Mouse (Mus musculus) heart, postnatal 4 days (tissue): Measurements from ENCODE around the gene Ccdc106. TPM values are rescaled to one million over a fixed set of nuclear protein-coding genes. Genes with fewer than 3 reads are reported as not detected.
"Not testable (repeated sequence)": the region's sequence is repeated elsewhere in the genome, so short reads cannot be mapped to it uniquely, and the experiment has no call there.

Experiments used
- DNase-seq: peaks from one replicate; pipeline ENCODE4 v3.0.0; 2021
- total RNA-seq, 2 experiments: library from RNA; stranded (reverse); gene quantifications; 2 replicates each; pipeline ENCODE4 v1.2.3; 2021

Ccdc106 gene
- total RNA-seq, result under 1 TPM in 1 of 2 experiments, not detected in 1; 0.61 TPM

- peak; percentile 99 for DNase-seq
Measured at GRCm38 (mm10) chr7:5020000-5020681, at the start of gene Ccdc106, which contains the start of gene Zfp865. Ccdc106 (plus strand) TSS chr7:5020553. Zfp865 (plus strand) TSS chr7:5020376.

GRCm38 (mm10) chr7:4971068-4971467 is 49.3 kb upstream of the Ccdc106 start, which contains the start of gene Sbk3:
Sbk3 (minus strand) TSS chr7:4971168.
- DNase-seq, result no peak

DNA sequence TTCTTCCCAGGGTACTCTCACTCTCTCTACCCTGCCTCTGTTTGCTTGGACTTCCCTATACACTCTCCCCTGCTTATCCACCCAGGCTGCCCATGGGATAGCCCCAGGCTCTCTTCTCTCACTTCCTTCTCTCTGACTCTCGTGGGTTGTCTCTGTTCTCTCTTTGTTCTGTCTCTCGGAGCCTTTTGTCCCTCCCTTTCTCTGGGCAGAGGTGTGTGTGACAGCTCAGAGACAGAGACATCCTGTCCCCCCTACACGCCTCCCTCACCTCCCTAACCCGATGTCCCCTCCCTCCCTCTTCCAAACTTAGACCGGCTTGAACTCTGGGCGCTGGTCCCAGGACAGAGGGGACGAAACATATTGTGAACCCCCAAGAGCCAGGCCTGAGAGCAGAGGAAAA is 48.6 kb upstream of the Ccdc106 start:
- DNase-seq, result peak; percentile 54

DNA sequence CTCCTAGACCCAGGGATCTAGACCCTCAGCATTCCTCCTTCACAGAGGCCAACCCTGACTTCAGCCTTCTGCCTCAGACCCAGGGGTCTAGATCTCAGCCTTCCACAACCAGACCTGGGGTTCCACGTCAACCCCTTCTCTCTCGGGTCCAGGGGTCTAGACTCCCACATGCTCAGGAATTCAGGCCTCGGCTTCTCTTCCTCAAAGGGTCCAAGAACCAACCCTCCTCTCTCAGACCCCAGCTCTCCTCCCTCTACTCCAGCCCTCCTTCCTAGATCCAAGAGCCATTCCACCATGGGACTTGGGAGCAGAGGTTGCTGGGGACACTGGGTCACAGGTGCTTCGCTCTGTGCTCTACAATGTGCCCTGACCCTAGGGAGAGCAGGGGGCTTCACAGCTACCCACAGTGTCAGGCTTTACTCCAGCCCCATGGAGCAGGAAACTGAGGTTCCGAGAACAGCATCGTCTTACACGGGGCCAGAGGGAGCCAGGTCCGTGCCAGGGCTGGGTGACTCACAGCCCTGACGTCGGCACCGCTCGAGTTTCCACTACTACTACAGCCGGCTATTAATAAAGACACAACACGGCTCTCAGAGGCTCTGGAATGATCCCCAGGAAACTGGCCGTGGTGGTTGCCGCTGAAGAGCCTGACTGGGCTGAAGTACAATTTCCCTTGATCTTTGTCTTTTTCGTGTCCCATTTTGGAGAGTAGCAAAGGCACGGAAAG is 47.9 kb upstream of the Ccdc106 start:
- DNase-seq, result peak; percentile 82

DNA sequence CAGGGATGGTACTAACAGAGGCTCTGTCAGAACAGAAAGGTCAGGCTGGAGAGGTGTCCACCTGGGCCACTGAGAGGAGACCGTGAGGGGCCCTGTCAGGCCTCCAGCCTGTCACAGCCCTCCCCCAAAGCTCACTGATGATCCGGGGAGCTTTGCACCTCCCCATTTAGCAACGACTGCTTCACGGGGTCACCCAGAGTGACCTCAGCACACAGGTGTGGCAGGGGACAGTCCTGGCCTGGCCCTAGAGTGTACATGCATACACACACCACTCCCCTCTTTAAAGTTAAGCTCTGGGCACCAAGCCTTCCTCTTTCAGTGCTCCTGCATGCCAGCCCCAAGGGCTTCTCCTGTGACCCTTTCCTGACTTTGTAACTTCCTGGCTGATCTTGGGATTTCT is 44.9 kb upstream of the Ccdc106 start:
- no peak for DNase-seq

- no peak for DNase-seq
Measured at GRCm38 (mm10) chr7:4976832-4977231, 43.5 kb upstream of the Ccdc106 start.

DNA sequence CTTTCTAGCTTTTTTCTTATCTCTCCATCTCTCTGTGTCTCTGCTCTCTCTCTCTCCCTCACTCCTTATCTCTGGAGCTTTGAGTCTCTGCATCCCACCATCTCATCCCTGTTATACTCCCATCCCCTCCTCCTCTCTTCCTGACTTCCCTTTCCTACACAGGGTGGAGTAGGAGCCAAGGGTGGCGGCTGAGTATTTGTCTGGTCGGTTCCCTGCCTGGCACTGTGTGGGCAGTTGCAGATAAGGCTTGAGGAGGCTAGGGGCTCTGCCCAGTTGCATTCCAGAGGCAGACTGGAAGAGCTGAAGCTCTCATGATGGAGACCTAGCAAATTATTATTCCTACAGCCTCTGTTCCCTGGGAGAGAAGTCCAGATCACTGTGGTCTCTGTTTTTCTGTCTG is 32.1 kb upstream of the Ccdc106 start:
- no peak for DNase-seq

DNA sequence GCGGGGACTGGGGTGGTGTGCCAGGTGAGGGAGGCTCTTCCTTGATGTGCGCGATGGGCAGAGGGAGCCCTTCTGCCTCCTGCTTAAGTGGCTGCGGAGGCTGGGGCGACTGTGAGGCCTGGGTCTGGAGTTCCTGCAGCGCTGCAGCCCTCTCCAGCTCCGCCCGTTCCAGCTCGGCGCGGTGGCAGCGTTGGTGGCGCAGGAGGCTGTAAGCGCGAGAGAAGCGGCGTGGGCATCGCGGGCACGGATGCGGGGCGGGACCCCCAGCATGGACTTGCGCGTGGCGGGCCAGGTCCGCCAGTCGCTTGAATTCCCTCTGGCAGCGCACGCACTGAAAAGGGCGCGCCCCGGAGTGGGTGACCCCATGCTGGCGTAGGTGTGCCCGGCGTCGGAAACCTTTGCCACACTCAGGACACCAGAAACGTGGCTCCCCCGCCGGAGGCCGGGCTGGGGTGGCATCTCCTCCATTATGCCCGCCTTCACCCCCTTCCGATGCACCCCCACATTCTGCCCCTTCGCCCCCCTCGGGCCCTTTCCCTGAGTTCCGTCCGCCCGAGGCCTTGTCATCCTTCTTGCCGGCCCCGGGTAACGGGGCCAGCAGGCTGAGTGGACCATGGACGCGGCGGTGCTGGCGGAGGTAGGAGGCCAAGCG is 26.9 kb upstream of the Ccdc106 start:
- no peak for DNase-seq

DNA sequence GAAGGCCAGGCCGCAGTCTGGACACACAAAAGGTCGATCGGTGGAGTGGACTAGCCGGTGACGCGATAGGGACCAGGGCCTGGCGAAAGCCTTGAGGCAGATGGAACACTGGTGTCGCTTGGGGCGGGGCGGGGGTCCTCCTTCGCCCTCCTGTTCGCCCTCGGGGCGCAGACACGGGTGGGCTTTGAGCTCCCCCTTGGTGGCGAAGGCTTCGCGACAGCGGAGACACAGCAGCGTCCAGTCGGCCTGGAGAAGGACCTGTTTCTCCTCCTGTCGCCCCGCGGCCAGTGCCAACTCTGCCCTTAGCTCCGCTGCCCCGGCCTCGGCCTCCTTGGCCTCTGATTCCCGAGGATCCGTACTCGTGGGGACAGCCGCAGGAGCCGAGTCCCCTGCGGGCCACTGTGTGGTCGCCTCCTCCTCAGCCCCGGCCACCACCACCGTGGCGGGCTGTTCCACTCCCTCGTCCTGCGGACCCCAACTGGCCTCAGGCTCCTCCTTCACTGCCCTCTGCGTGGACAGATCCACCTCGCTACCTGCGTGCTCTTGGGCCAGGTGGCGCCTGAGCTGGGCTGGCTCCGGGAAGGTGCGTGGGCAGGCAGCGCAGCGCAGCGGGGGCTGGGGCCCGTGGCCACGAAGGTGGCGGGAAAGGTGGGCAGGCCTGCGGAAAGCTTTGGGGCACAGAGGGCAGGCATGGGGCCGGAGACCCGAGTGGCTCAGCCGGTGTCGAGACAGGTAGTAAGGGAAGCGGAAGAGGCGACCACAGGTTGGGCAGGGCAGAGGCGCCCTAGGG is 26.2 kb upstream of the Ccdc106 start:
- DNase-seq, result no peak

GRCm38 (mm10) chr7:4995268-4996002 is 24.9 kb upstream of the Ccdc106 start:
- no peak for DNase-seq

DNA sequence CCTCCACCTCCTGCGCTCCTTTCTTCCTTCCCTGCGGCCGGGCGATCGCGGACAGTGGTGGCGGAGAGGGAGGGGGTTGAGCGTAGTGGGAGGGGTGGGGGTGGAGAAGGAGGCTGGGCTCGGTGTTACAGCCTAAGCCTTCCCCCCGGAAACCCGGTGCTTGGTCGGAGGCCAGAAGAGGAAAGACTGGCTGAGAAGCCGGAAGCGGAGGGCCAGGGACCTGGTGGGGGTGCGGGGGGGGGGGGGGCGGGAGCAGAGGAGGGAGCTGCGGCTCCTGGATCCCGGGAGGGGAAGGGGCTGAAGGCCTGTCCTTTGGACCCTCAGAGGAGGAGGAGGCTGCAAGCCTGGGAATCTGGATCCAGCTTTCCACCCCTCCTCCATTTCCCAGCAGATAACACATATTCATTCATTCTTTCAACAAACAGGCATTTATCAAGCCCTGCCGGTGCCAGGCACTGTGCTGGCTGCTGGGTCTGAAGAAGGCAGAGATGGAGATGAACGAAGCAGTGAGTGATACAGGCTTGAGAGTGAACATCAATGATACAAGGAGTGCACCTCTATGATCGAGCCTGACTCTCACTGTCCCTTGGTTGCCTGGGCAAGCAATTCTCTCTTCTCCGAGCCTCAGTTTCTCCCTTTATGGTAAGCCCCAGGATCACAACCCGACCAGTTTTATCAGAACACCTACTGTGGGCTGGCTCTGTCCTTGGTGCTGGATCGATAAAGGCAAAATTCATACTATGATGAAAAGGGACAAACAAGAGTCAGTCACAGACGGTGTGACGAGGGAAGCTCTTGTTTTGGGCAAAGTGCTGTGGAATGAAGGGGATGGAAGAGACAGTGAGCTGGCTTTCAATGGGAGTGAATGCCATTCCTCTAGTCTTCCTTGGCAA is 24.1 kb upstream of the Ccdc106 start, which contains the start of gene Zfp579:
TSS of gene Zfp579 (minus strand) at position 156 of the 893 bp plus-strand sequence.
- peak; percentile 98 for DNase-seq

GRCm38 (mm10) chr7:4996934-4997333 is 23.4 kb upstream of the Ccdc106 start:
- DNase-seq, result no peak

DNA sequence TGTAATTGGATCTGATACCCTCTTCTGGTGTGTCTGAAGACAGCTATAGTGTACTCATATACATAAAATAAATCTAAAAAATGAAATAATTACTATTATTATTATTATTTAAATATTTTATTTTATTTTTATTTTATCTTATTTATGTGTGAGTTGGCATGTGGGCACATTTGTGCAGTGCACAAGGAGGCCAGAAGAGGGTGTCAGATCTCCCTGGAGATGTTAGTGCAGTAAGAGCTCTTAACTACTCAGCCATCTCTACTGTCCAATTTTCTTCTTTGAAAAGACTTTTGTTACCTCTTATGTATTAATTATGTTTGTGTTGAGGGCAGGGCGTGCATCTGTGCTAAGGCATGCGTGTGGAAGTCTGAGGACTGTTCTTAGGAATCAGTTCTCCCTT is 20.5 kb upstream of the Ccdc106 start:
- no peak for DNase-seq

- not testable (repeated sequence) for DNase-seq
Measured at GRCm38 (mm10) chr7:5002876-5003275, 17.5 kb upstream of the Ccdc106 start.

DNA sequence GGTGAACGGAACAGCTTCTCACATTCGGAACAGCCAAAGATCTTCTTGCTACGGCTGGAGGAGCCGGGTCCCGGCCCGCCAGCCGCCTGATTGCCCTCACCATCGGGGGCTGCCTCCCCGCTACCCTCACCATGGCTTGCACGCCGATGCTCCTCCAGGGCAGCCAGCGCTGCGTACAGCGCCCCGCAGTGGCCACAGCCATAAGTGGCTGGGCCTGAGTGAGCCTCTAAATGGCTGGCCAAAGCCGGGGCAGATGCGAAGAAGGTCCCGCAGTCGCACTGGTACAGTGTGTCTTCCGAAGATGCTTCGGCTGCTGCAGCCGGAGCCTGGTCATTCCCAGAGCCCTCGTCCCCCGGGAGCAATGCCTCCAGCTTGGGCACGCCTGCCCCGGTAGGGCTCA is 12.1 kb upstream of the Ccdc106 start:
- DNase-seq, result no peak

GRCm38 (mm10) chr7:5012681-5013513 is 7.5 kb upstream of the Ccdc106 start:
- DNase-seq, result no peak

DNA sequence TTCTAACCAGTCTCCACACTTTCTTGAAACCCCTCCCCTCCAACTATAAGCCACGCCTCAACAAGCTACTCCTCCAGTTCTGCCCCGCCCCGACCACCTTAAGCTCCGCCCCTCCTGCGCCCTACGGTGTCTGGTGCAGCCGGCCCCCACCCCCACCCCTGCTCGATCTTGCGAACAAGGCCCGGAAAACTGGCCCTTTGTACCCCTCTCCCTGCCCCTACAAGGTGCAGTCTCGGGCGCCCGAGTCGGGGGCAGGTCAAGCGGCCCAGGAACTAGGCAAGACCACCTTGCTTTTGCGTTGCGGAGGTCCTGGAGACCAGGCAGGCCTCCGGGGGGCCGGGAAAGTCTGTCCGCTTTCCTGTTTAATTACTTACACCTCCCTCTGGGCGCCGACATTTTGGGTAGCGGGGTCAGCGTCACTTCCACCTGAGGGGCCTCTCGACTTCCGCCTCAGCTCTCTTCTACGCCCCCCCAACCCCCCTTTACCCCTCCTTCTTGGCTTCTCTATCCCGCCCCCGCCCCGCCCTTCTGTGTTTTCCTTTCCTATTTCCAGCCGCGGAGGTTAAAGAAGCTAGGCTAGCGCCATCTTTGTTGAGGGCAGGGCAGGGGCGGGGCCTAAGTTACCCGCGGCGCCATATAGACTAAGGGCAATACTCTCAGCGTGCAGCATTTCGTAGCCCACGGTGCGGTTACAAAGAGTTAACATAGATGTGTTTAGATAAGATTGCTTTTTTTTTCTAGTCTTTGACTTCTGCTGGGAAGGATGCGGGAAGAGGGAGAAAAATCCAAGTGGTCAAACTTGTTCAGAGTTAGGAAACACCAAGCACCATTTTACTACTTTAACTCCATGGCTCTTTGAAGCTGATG is 5.9 kb upstream of the Ccdc106 start, which contains the start of the genes Zfp524 and Fiz1:
TSS of gene Zfp524 (plus strand) at position 165 of the 867 bp plus-strand sequence.
TSS of gene Fiz1 (minus strand) at position 447 of the 867 bp plus-strand sequence.
- peak; percentile 98 for DNase-seq
